Mouse (Mus musculus): ENCODE data around the gene St3gal3. TPM values are rescaled to one million over a fixed set of nuclear protein-coding genes. Genes with fewer than 3 reads are reported as not detected.

St3gal3 gene
- polyA plus RNA-seq, 1 experiment: 6.8 TPM

GRCm38 (mm10) chr4:118017021-118017805 lies 117.5 kb downstream of the St3gal3 start:
- H3K4me1 ChIP-seq (ENCODE audit: control insufficient read depth, insufficient read depth, low read length): no peaks in the 10 kb centered on the region; the same call in 1 of the 2 replicates
- no peak overlapping the region for H3K4me3 ChIP-seq (replicated peaks; ENCODE audit: control insufficient read depth, low read depth, low read length)
- WGBS: 87% methylated on average over 16 of the region's 16 CpGs
- no peak overlapping the region for H3K27ac ChIP-seq (ENCODE audit: control insufficient read depth, insufficient read depth, low read depth, low read length, poor library complexity)
- TF ChIP-seq POLR2A (IDR thresholded peaks at IDR 0.05; ENCODE audit: borderline replicate concordance, control insufficient read depth, low read depth, low read length): no peak
- no peak for TF ChIP-seq CTCF (IDR thresholded peaks at IDR 0.05; ENCODE audit: control insufficient read depth, insufficient read depth, low read length)

- 86% methylated on average over 10 of the region's 10 CpGs for WGBS
- TF ChIP-seq CTCF (IDR thresholded peaks at IDR 0.05; ENCODE audit: control insufficient read depth, insufficient read depth, low read length) (no peak), POLR2A (IDR thresholded peaks at IDR 0.05; ENCODE audit: borderline replicate concordance, control insufficient read depth, low read depth, low read length) (no peak)
- H3K27ac ChIP-seq (ENCODE audit: control insufficient read depth, insufficient read depth, low read depth, low read length, poor library complexity): no peak overlapping the region
- no peak overlapping the region for H3K4me3 ChIP-seq (replicated peaks; ENCODE audit: control insufficient read depth, low read depth, low read length)
- H3K4me1 ChIP-seq (ENCODE audit: control insufficient read depth, insufficient read depth, low read length): no peaks in the 10 kb centered on the region; the same call in 1 of the 2 replicates
Observed at GRCm38 (mm10) chr4:118016323-118016911, 118.3 kb downstream of the St3gal3 start.

- WGBS: 81% methylated on average over 6 of the region's 6 CpGs
- H3K4me1 ChIP-seq (ENCODE audit: control insufficient read depth, insufficient read depth, low read length): no peaks in the 10 kb centered on the region; the same call in 1 of the 2 replicates
- H3K27ac ChIP-seq (ENCODE audit: control insufficient read depth, insufficient read depth, low read depth, low read length, poor library complexity): no peak overlapping the region
- TF ChIP-seq POLR2A (IDR thresholded peaks at IDR 0.05; ENCODE audit: borderline replicate concordance, control insufficient read depth, low read depth, low read length) (no peak), CTCF (IDR thresholded peaks at IDR 0.05; ENCODE audit: control insufficient read depth, insufficient read depth, low read length) (no peak)
- H3K4me3 ChIP-seq (replicated peaks; ENCODE audit: control insufficient read depth, low read depth, low read length): no peak overlapping the region
Observed at GRCm38 (mm10) chr4:118015636-118016035, 119.1 kb downstream of the St3gal3 start.

- no peak overlapping the region; the same call in 1 of the 2 replicates for H3K27ac ChIP-seq (ENCODE audit: control insufficient read depth, insufficient read depth, low read depth, low read length, poor library complexity)
- TF ChIP-seq CTCF (IDR thresholded peaks at IDR 0.05; ENCODE audit: control insufficient read depth, insufficient read depth, low read length) (no peak), POLR2A (IDR thresholded peaks at IDR 0.05; ENCODE audit: borderline replicate concordance, control insufficient read depth, low read depth, low read length) (no peak)
- 93% methylated on average over 11 of the region's 11 CpGs for WGBS
Observed at GRCm38 (mm10) chr4:118015126-118015525, 119.6 kb downstream of the St3gal3 start.

GRCm38 (mm10) chr4:118010661-118011173 lies 124.0 kb downstream of the St3gal3 start:
- Histone ChIP-seq H3K27ac (ENCODE audit: control insufficient read depth, insufficient read depth, low read depth, low read length, poor library complexity) (no peak overlapping the region), H3K4me1 (ENCODE audit: control insufficient read depth, insufficient read depth, low read length) (no peaks in the 10 kb centered on the region; the same call in none of the 2 replicates), H3K4me3 (replicated peaks; ENCODE audit: control insufficient read depth, low read depth, low read length) (no peak overlapping the region)
- TF ChIP-seq CTCF (IDR thresholded peaks at IDR 0.05; ENCODE audit: control insufficient read depth, insufficient read depth, low read length): no peak
- TF ChIP-seq POLR2A (IDR thresholded peaks at IDR 0.05; ENCODE audit: borderline replicate concordance, control insufficient read depth, low read depth, low read length): no peak
- WGBS: 89% methylated on average over 9 of the region's 9 CpGs

More at GRCm38 (mm10) chr4:118015126-118015525, 119.6 kb downstream of the St3gal3 start:
- H3K4me1 ChIP-seq (ENCODE audit: control insufficient read depth, insufficient read depth, low read length): no peaks in the 10 kb centered on the region; the same call in 1 of the 2 replicates
- no peak overlapping the region for H3K4me3 ChIP-seq (replicated peaks; ENCODE audit: control insufficient read depth, low read depth, low read length)

GRCm38 (mm10) chr4:118008433-118009033 lies 126.2 kb downstream of the St3gal3 start:
- TF ChIP-seq CTCF (IDR thresholded peaks at IDR 0.05; ENCODE audit: control insufficient read depth, insufficient read depth, low read length) (no peak), POLR2A (IDR thresholded peaks at IDR 0.05; ENCODE audit: borderline replicate concordance, control insufficient read depth, low read depth, low read length) (no peak)
- no peak overlapping the region for H3K4me3 ChIP-seq (replicated peaks; ENCODE audit: control insufficient read depth, low read depth, low read length)
- H3K4me1 ChIP-seq (ENCODE audit: control insufficient read depth, insufficient read depth, low read length): no peaks in the 10 kb centered on the region; the same call in none of the 2 replicates
- WGBS: 73% methylated on average over 6 of the region's 6 CpGs
- H3K27ac ChIP-seq (ENCODE audit: control insufficient read depth, insufficient read depth, low read depth, low read length, poor library complexity): no peak overlapping the region

GRCm38 (mm10) chr4:118001355-118001754 lies 133.4 kb downstream of the St3gal3 start:
- no peaks in the 10 kb centered on the region for H3K4me1 ChIP-seq (ENCODE audit: control insufficient read depth, insufficient read depth, low read length)
- no peak for TF ChIP-seq CTCF (IDR thresholded peaks at IDR 0.05; ENCODE audit: control insufficient read depth, insufficient read depth, low read length)
- TF ChIP-seq POLR2A (IDR thresholded peaks at IDR 0.05; ENCODE audit: borderline replicate concordance, control insufficient read depth, low read depth, low read length): no peak
- H3K4me3 ChIP-seq (replicated peaks; ENCODE audit: control insufficient read depth, low read depth, low read length): no peak overlapping the region
- WGBS: 84% methylated on average over 10 of the region's 10 CpGs
- H3K27ac ChIP-seq (ENCODE audit: control insufficient read depth, insufficient read depth, low read depth, low read length, poor library complexity): no peak overlapping the region

Measured in bone marrow, adult 2 months (tissue).